Mouse (Mus musculus): ENCODE measurements around the gene Arhgef39. TPM values are rescaled to one million over a fixed set of nuclear protein-coding genes. Genes with fewer than 3 reads are reported as not detected.

The Arhgef39 gene
- 45.8 and 50.3 TPM in 2 replicates for polyA plus RNA-seq (2016; fragmentation: Nextera tagmentation; extraction: Ambion mirVana)

DNA sequence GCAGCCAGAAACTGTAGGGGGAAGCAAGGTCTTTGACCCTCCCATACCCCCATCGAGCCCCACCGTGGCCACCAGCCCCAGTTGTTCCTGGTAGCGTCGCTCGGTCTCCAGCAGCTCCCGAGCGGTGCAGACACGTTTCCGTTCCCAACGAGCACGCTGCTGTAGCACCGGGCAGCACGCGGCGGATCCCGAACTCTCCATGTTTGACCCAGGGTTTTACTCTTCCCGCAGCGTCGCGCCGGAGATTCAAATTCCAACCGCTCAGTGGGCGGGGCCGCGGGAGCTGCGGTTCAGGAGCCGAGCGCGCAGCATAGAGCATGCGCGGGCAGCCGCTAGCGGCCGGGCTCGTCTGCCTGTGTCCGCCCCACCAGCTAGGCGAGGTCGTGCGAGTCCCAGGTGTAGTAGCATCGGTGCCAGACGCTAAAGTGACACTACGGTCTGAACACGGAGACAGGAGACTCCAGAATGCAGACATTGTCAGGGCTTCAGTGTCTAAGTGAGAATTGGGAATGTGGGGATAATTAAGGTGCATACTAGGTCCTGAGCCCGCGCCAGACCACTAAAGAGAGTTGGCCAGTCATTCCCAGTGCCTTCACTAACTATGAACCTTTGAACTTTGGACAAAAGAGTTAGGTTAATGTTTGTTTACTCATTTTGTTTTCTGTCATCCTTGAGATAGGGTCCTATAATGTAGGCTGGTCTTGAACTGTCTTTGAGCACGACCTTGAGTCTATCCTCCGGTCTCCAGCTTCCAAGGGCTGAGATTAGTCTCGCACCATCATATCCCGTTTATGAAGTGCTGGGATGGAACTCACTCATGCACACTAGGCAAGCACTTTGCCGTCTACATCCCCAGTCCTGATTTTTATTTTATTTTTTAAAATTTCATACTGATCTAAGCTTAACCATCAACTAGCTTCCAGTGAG is at the start of gene Arhgef39:
Gene Arhgef39, minus strand, starts transcription at position 289 of the 927 bp plus-strand sequence.
- Histone ChIP-seq H3K36me3 (replicated peaks) (peaks cover 28% of the 10 kb centered on the region; the same call in 1 of the 2 replicates), H3K9ac (peak within 1 kb of the TSS; percentile 65), H3K4me2 (peak within 1 kb of the TSS; percentile 68), H3K4me3 (replicated peaks) (peak within 1 kb of the TSS; percentile 59), H3K9me3 (no peaks in the 10 kb centered on the region), H3K27ac (peak within 1 kb of the TSS; percentile 54; the same call in 1 of the 2 replicates), H3K4me1 (peaks cover 40% of the 10 kb centered on the region), H3K27me3 (peaks cover 14% of the 10 kb centered on the region)
- WGBS: 8% methylated on average over 50 of the region's 50 CpGs
- ATAC-seq (ENCODE audit: low FRiP score): peak; percentile 89

DNA sequence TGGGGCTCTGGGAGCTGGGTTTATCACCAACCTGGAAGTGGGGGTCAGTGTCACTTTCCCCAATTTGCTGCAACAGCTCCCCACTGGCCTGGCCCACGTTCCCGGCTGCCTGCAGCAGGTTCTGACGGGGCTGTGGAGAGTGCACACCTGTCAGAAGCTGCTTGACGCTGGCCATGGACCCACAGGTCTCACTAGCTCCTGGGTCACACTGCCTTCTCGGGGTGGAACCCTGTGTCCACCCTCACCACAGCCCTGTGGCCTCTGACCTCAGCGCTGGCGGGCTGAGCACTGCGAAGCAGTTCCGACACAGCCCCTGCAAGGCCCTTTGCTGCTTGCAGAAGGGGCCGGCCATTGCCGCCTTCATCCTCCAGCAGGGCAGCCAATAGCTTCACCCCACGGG is 49.6 kb upstream of the Arhgef39 start:
- no peak for ATAC-seq (ENCODE audit: low FRiP score)
- Histone ChIP-seq H3K9ac (no peak overlapping the region), H3K4me1 (no peaks in the 10 kb centered on the region), H3K27ac (no peak overlapping the region), H3K9me3 (no peaks in the 10 kb centered on the region), H3K36me3 (replicated peaks) (peaks cover 100% of the 10 kb centered on the region), H3K4me3 (replicated peaks) (no peak overlapping the region), H3K27me3 (no peaks in the 10 kb centered on the region), H3K4me2 (no peak overlapping the region)
- whole genome bisulfite sequencing: 95% methylated on average over 12 of the region's 12 CpGs

DNA sequence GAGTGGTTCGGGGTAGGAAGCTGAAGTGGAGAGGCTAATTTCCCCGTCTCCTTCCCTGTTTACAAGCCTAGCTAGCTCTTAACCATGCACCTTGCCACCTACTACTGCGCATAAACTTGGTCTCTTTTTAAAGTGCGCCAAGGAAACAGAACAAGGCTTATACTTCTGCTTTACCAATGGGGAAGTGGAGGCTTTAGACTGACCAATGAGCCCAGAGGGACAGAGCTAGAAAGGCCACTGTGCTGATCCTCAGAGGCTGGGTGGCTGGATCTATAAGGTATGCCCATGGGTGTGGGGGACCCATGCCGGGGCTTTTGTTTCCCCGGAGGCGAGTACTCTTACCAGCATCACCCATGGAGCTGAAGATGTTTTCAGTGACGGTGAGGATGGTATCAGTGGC is 47.7 kb upstream of the Arhgef39 start:
- Histone ChIP-seq H3K36me3 (replicated peaks) (peaks cover 100% of the 10 kb centered on the region), H3K4me1 (no peaks in the 10 kb centered on the region), H3K27me3 (no peaks in the 10 kb centered on the region), H3K4me2 (no peak overlapping the region), H3K9me3 (no peaks in the 10 kb centered on the region), H3K27ac (no peak overlapping the region), H3K9ac (no peak overlapping the region), H3K4me3 (replicated peaks) (no peak overlapping the region)
- WGBS: 92% methylated on average over 8 of the region's 8 CpGs
- no peak for ATAC-seq (ENCODE audit: low FRiP score)

GRCm38 (mm10) chr4:43546375-43547047 is 47.0 kb upstream of the Arhgef39 start:
- Histone ChIP-seq H3K9ac (no peak overlapping the region), H3K36me3 (replicated peaks) (peaks cover 100% of the 10 kb centered on the region), H3K4me3 (replicated peaks) (no peak overlapping the region), H3K4me1 (no peaks in the 10 kb centered on the region), H3K27ac (no peak overlapping the region), H3K27me3 (no peaks in the 10 kb centered on the region), H3K4me2 (no peak overlapping the region), H3K9me3 (no peaks in the 10 kb centered on the region)
- 94% methylated on average over 12 of the region's 12 CpGs for WGBS
- no peak for ATAC-seq (ENCODE audit: low FRiP score)

GRCm38 (mm10) chr4:43542044-43542443 is 42.5 kb upstream of the Arhgef39 start:
- WGBS: 72% methylated on average over 3 of the region's 3 CpGs
- H3K9me3 ChIP-seq: no peaks in the 10 kb centered on the region
- no peak overlapping the region for H3K4me3 ChIP-seq (replicated peaks)
- no peaks in the 10 kb centered on the region for H3K27me3 ChIP-seq
- H3K27ac ChIP-seq: no peak overlapping the region
- peaks cover 96% of the 10 kb centered on the region for H3K36me3 ChIP-seq (replicated peaks)
- H3K4me1 ChIP-seq: no peaks in the 10 kb centered on the region
- ATAC-seq (ENCODE audit: low FRiP score): no peak
- H3K9ac ChIP-seq: no peak overlapping the region
- H3K4me2 ChIP-seq: no peak overlapping the region

GRCm38 (mm10) chr4:43536031-43536430 is 36.5 kb upstream of the Arhgef39 start:
- no peak for ATAC-seq (ENCODE audit: low FRiP score)
- Histone ChIP-seq H3K4me3 (replicated peaks) (no peak overlapping the region), H3K4me1 (no peaks in the 10 kb centered on the region), H3K27ac (no peak overlapping the region), H3K9ac (no peak overlapping the region), H3K4me2 (no peak overlapping the region), H3K36me3 (replicated peaks) (peaks cover 95% of the 10 kb centered on the region), H3K9me3 (no peaks in the 10 kb centered on the region), H3K27me3 (no peaks in the 10 kb centered on the region)
- WGBS: 95% methylated on average over 9 of the region's 9 CpGs

GRCm38 (mm10) chr4:43535628-43536027 is 36.1 kb upstream of the Arhgef39 start:
- Histone ChIP-seq H3K9me3 (no peaks in the 10 kb centered on the region), H3K4me3 (replicated peaks) (no peak overlapping the region), H3K4me2 (no peak overlapping the region), H3K27ac (no peak overlapping the region), H3K4me1 (no peaks in the 10 kb centered on the region), H3K36me3 (replicated peaks) (peaks cover 98% of the 10 kb centered on the region), H3K27me3 (no peaks in the 10 kb centered on the region), H3K9ac (no peak overlapping the region)
- WGBS: 98% methylated on average over 8 of the region's 8 CpGs
- ATAC-seq (ENCODE audit: low FRiP score): no peak

- 88% methylated on average over 9 of the region's 9 CpGs for WGBS
- H3K4me3 ChIP-seq (replicated peaks): no peak overlapping the region
- H3K9me3 ChIP-seq: no peaks in the 10 kb centered on the region
- H3K9ac ChIP-seq: no peak overlapping the region
- ATAC-seq (ENCODE audit: low FRiP score): no peak
- peaks cover 74% of the 10 kb centered on the region for H3K36me3 ChIP-seq (replicated peaks)
- H3K27ac ChIP-seq: no peak overlapping the region
- no peaks in the 10 kb centered on the region for H3K27me3 ChIP-seq
- no peak overlapping the region for H3K4me2 ChIP-seq
- no peaks in the 10 kb centered on the region for H3K4me1 ChIP-seq
Observed at GRCm38 (mm10) chr4:43533270-43533669, 33.8 kb upstream of the Arhgef39 start.

DNA sequence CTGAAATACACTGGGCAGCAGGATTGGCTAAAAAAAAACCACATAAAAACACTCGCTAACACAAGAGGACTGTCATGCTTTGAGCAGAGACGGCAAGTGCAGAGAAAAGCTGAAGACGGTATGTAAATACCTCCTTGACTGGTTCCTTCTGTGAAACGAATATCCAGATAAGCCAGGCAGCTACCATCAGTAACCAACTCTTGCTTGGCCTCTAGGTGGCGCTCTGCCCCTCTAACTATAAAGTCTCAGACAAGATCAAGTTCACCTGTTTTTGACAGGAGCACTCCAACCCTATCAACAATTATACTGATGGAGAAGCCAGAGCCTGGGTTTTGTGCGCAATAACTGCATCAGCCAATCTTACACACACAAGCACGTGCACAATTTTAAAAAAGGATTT is 31.1 kb upstream of the Arhgef39 start:
- Histone ChIP-seq H3K27ac (no peak overlapping the region), H3K4me1 (no peaks in the 10 kb centered on the region), H3K27me3 (peaks cover 8% of the 10 kb centered on the region), H3K9ac (no peak overlapping the region), H3K4me2 (no peak overlapping the region), H3K4me3 (replicated peaks) (no peak overlapping the region), H3K9me3 (no peaks in the 10 kb centered on the region), H3K36me3 (replicated peaks) (peaks cover 49% of the 10 kb centered on the region)
- 24% methylated on average over 7 of the region's 7 CpGs for WGBS
- ATAC-seq (ENCODE audit: low FRiP score): no peak

GRCm38 (mm10) chr4:43530081-43530501 is 30.6 kb upstream of the Arhgef39 start:
- H3K4me1 ChIP-seq: no peaks in the 10 kb centered on the region
- H3K27ac ChIP-seq: no peak overlapping the region
- no peak overlapping the region for H3K9ac ChIP-seq
- H3K36me3 ChIP-seq (replicated peaks): peaks cover 44% of the 10 kb centered on the region
- no peak for ATAC-seq (ENCODE audit: low FRiP score)
- 78% methylated on average over 8 of the region's 8 CpGs for WGBS
- peaks cover 13% of the 10 kb centered on the region for H3K27me3 ChIP-seq
- H3K9me3 ChIP-seq: no peaks in the 10 kb centered on the region
- no peak overlapping the region for H3K4me2 ChIP-seq
- H3K4me3 ChIP-seq (replicated peaks): no peak overlapping the region

- Histone ChIP-seq H3K4me3 (replicated peaks) (no peak overlapping the region), H3K9ac (no peak overlapping the region), H3K4me1 (peaks cover 12% of the 10 kb centered on the region), H3K27ac (no peak overlapping the region), H3K9me3 (no peaks in the 10 kb centered on the region), H3K27me3 (peaks cover 29% of the 10 kb centered on the region), H3K36me3 (replicated peaks) (peaks cover 28% of the 10 kb centered on the region), H3K4me2 (no peak overlapping the region)
- WGBS: 78% methylated on average over 9 of the region's 9 CpGs
- ATAC-seq (ENCODE audit: low FRiP score): no peak
Observed at GRCm38 (mm10) chr4:43528487-43528886, 29.0 kb upstream of the Arhgef39 start.

GRCm38 (mm10) chr4:43527880-43528279 is 28.4 kb upstream of the Arhgef39 start:
- ATAC-seq (ENCODE audit: low FRiP score): no peak
- WGBS: 68% methylated on average over 5 of the region's 5 CpGs
- H3K9ac ChIP-seq: no peak overlapping the region
- H3K9me3 ChIP-seq: no peaks in the 10 kb centered on the region
- peaks cover 18% of the 10 kb centered on the region for H3K4me1 ChIP-seq
- no peak overlapping the region for H3K4me3 ChIP-seq (replicated peaks)
- peaks cover 35% of the 10 kb centered on the region for H3K27me3 ChIP-seq
- no peak overlapping the region for H3K4me2 ChIP-seq
- H3K27ac ChIP-seq: no peak overlapping the region
- H3K36me3 ChIP-seq (replicated peaks): peaks cover 22% of the 10 kb centered on the region
